Mouse (Mus musculus): ENCODE data around the gene Ankrd33.

Gene Ankrd33

DNA sequence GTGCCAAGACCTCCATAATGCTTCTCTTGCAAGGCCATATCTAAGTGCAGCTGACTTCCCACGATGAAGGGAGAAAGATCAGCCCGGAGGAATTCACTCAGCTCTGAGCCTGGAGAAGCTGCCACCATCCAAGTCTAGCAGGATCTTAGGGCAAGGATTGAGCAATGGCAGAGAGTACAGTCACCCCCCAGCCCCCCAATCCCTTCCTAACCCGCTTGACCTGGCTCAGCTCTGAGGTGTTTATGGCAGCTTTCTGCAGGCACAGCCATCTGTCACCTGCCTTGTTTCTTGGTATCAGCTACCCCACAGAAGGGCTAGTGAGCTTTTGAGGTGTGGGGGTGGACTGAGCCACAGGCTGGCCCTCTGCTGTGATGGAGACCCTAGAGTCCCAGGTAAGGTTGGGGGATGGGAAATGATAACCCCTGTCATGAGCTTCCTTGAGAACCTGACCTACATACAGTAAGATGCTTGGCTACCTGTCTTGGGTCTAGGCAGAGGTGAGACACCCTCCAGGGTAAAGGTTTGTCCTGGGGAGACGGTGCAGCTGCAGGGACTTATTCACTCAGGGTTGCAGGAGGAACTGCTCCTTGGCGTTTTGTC is at the start of gene Ankrd33:
Gene Ankrd33 (plus strand): TSS at position 245 of the 600 bp plus-strand sequence.
- CTCF ChIA-PET, result interaction anchor here (0.6 kb wide), 1 partner anchor 17 kb away, joined by 3 read pairs; no protein-coding TSS in a partner anchor

DNA sequence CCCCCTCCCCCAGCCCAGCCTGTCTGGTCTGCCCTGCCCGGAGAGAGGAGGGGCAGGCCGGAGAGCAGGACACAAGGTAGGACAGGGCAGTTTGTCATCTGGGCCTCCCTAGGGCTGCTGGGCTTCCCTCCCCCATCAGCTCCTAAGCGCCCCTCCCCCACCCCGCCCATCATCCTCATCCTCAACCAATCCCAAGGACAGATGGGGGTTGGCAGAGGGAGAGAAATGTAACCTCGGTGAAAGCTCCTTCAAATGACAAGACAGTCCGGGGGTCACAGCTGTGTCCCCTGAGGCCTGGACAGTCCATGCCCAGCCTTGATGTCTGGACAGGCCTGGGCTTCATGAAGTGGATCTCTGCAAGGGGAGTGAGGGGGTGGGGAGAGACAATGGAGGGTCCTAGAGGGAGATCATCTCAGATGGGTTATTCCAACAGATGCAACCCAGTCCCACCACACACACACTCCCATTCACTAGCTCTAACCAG is 49.1 kb upstream of the Ankrd33 start:
- CTCF ChIA-PET, result interaction anchor here (0.6 kb wide), 1 partner anchor 18 kb away, joined by 8 read pairs; no protein-coding TSS in a partner anchor

DNA sequence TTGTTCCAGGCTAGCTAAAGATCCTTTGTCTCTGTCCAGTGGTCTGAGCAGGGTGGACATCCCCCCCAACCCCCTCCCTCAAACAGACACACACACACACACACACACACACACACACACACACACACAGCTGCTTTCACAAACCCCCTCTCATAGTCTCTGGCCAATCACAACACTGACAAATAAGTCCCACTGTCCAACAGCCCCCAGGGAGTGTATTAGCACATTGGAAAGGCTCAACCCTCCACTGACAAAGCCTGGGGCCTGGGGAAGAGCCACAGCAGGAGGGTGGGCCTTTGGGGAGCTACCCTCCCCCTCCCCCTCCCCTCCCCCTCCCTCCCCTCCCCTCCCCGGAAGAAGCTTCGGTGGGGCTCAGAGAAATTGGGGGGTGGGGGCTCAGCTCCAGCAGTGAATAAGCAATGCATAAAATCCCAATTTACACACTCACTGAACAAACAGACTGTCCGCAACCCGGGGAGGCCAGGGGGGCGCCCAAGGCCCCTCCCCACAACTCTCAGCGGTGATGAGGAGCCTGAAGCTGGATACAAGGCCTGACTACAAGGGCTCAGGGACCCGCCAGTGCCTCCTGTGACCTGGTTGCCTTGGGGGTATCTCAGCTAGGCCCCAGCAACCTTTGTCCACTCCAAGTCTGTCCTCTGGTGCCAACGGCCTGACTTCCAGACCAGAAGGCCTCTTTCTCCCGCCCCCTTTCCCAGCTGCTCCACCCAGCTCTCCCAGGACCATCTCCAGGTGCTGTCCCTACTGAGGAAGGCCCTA is 48.4 kb upstream of the Ankrd33 start:
- CTCF ChIA-PET, result interaction anchor here (0.6 kb wide), 1 partner anchor 19 kb away, joined by 8 read pairs; no protein-coding TSS in a partner anchor

GRCm38 (mm10) chr15:101068029-101068428 is 47.5 kb upstream of the Ankrd33 start:
- CTCF ChIA-PET, result no interaction called here

DNA sequence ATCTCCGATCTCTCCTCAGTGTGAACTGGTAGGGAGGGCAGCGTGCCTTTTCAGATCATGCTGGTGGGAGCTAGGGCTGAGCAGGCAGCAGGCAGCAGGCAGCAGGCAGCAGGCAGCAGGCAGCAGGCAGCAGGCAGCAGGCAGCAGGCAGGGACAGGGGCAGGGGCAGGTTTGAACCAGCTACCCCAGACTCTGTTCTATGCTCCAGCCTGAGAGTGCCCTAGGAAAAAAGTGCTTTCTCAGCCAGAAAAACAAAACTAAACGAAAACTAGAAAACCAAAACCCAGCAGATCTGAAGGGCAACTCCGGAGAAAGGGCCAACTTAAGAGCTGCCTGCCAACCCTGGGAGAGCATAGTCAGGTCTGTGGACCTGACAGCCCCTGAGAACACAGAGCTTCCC is 46.9 kb upstream of the Ankrd33 start:
- CTCF ChIA-PET, result no interaction called here

GRCm38 (mm10) chr15:101069641-101070190 is 45.8 kb upstream of the Ankrd33 start:
- CTCF ChIA-PET, result no interaction called here

DNA sequence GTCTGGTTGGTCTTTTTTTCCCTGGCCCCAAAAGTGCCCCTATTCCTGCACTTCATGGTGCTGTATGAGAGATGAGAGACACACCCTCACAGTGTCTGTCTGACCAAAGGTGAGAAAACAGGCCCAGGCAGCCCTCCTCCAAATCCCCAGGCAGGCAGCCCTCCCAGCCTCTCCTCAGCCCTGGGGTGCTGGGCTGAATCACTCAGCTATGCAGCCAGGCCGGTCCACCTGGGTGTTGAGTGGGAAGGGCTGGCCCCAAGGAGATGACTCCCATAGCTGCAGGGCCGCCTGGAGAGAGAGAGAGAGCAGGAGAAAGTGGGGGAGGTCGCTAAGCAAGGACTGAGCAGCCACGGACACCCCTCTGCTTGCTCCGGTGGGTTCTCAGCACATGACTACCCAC is 44.8 kb upstream of the Ankrd33 start:
- CTCF ChIA-PET, result no interaction called here

DNA sequence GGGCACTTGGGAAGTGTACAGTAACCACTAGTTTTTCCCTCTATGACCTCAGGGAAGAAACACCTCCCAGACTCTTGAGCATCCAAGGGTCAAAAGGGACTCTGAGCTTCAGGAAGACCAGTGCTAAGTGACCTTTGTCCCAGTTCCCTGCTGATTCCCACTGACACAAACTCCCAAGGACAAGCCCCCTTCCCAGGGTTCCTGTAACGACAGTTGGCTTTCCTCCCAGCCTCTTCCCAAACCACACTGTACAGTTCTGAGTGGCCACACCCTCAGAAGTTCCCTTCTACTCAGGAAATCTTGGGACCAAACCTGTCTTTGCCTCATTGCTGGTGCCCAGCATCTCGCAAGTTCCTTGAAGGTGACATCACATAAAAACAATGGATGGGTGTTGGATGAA is 42.8 kb upstream of the Ankrd33 start:
- CTCF ChIA-PET, result no interaction called here

GRCm38 (mm10) chr15:101074067-101074466 is 41.5 kb upstream of the Ankrd33 start:
- CTCF ChIA-PET, result no interaction called here

DNA sequence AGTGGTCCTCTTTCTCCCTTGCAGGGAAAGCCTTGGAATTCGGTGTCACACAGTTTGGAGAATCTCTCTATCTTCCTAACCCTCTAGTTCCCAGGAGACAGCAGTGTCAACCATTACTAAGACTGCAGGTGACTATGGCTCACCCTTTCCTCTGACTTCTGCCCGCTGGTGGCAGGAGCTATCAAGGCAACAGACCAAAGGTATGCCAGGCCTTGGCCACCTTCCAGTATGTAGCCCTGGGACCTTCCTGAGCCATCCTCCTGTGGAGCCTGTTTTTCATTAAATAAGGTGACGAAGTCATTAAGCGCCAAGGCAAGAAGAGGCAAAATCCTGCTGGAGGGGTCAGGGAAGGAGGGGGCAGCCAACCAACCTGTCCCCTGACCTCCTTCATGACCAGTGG is 40.4 kb upstream of the Ankrd33 start:
- CTCF ChIA-PET, result no interaction called here

GRCm38 (mm10) chr15:101075656-101076055 is 39.9 kb upstream of the Ankrd33 start:
- CTCF ChIA-PET, result no interaction called here

DNA sequence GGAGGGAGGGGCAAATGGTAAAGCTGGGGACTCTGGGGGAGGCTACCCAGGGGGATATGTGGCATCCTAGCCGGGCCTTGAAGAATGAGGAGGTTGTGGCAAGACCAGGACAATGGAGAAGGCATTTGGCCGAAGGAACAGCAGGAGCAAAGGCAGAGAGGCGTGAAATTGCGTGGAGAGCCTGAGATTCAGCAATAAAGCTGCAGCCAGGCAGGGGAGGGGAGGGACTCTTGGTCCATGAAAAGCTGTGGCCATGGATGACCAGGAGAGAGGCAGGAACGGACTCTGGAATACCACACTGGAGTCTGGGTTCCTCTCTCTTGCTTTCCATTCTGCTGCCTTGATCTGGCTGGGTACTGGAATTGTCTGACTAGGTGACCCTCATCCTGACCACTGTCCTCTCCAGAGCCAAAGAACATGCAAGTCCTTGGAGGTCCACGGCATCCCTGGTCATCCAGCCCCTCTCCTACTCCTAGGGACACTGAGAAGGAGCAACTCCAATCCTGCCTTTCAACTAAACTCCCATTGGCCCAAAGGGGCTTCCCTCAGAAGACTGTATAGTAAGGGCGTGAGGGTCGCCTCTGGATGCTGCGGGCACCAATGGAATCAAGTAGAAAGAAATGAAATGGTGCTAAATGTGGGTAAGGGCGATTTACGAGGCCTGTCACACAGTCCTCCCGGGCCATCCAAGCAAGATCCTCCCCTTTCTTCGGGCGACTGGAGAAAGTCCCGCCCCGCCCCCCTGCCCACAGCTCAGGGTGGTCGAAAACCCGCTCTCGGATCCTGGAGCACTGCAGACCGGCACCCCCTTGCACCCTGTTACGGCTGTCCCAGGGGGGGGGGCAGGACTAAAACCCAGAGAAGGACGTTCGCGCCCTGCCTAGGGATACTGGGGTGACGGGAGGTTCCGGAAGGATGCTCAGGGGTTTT is 39.2 kb upstream of the Ankrd33 start:
- CTCF ChIA-PET, result no interaction called here

DNA sequence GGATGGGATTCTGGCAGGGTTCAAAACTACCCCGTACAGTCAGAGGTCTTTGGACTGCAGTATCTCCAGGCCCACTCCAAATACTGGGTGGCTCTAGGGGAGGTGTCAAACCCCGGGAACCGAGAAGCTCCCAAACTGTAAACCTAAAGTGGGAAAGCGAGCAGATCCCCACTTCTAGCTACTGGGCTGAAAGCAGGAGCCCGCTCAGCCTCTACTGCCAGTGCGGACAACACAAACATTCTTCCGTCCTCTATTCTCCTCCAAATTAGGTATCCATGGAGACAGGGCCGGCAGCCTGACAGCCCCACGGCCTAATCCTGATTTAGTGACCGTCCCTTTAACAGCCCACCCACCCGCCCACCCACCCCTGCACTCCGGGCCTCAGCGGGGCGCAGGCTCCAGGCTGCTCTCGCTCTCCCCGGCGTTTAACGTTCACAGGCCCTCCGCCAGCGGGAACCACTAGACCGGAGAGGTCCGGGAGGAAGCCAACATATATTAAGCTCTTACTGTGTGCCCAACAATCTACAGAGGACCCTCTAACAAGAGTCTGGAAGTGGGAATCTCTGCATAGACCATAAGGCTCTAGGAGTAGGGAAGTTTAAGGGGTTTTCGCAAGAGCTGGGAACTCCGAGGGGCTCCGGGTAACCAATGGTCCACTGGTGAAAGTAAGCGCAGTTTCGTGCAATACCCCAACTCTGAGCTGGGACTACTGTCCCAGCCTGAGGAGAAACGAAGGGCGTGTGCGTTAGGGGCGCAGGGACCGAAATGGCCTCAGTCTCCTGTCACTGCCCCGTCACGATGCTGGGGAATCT is 38.3 kb upstream of the Ankrd33 start:
- CTCF ChIA-PET, result no interaction called here

GRCm38 (mm10) chr15:101077813-101078730 is 37.5 kb upstream of the Ankrd33 start, which contains the start of gene Fignl2:
TSS of gene Fignl2 (minus strand) at chr15:101078567.
- CTCF ChIA-PET, result no interaction called here

GRCm38 (mm10) chr15:101078731-101079156 is 36.8 kb upstream of the Ankrd33 start:
- CTCF ChIA-PET, result no interaction called here

DNA sequence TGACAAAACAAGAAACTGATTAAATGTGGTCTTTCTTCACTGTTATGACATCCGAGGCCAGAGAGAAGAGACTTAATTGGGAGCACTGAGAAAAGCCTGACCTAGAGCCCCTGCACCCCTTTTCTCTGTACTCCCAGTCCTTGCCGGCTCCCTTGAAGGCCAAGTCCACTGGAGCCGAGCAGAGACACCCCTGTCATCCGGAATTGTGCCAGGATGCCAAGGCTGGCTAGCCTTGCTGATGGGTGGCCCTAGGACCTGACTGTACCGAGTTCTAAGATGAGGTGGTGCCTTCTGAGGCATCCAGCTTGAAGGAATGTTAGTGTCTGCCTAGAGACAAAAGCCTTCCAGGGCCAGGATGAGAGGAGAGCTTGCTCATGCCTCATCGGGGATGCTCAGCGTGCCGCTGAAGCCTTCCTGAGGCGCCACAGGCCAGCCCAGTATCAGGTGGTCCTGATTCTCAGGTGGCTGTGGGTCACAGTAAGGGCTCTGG is 35.5 kb upstream of the Ankrd33 start:
- CTCF ChIA-PET, result no interaction called here

- CTCF ChIA-PET, result no interaction called here
These were observed 34.5 kb upstream of the Ankrd33 start for GRCm38 (mm10) chr15:101081035-101081548.

DNA sequence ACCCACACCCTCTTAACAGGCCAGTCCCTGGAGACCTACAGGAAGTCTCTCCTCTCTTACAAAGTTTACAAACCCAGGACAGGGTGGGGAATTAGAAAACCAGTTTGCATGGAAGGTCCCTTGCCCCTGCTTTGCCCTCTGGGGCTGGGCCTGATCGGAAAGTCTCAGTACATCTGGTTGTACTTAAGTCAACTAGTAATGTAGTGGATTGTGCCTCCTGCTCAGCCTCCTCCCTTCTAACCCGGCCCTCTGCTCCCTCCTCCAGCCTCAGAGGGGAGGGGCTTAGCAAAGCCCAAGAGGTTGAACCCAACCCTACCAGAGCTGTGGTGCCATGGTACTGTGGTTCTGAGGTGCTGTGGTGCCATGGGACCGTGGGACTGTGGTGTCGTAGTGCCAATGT is 33.3 kb upstream of the Ankrd33 start:
- CTCF ChIA-PET, result no interaction called here

GRCm38 (mm10) chr15:101084499-101084898 is 31.1 kb upstream of the Ankrd33 start:
- CTCF ChIA-PET, result no interaction called here

All from spleen, embryonic (tissue).